Mouse (Mus musculus) hindbrain, embryonic 11.5 days (tissue): ENCODE results near the gene Aqp6. TPM values are rescaled to one million over a fixed set of nuclear protein-coding genes. Genes with fewer than 3 reads are reported as not detected.

Experiments
- ATAC-seq: fragments of 200-750 bp; cut with Nextera tagmentation; 2 replicates; pipeline ENCODE4 v1.8.0; 2017; ENCODE audit warnings: mild to moderate bottlenecking, moderate TSS enrichment, moderate library complexity; ENCODE audit not compliant: low FRiP score
- DNase-seq: peaks from one replicate; pipeline ENCODE4 v3.0.0-alpha.2; 2015; ENCODE audit warnings: low spot score
- H3K27ac ChIP-seq: fragments of 300-500 bp; sonication (generic); 2 replicates; pipeline ENCODE4 v1.5.1; 2014; ENCODE audit warnings: mild to moderate bottlenecking, low read depth, low read length
- H3K27me3 ChIP-seq: fragments of 300-500 bp; sonication (generic); 2 replicates; pipeline ENCODE4 v1.6.1; 2014; ENCODE audit warnings: mild to moderate bottlenecking, low read length, moderate library complexity, mixed read lengths; ENCODE audit not compliant: control insufficient read depth, insufficient read depth
- H3K36me3 ChIP-seq: fragments of 300-500 bp; sonication (generic); 2 replicates; pipeline ENCODE4 v1.6.1; 2014; ENCODE audit warnings: mild to moderate bottlenecking, low read length, moderate library complexity, mixed read lengths; ENCODE audit not compliant: control insufficient read depth, insufficient read depth
- H3K4me1 ChIP-seq: fragments of 300-500 bp; sonication (generic); replicated peaks from 2 replicates; pipeline ENCODE4 v1.6.1; 2014; ENCODE audit warnings: low read length, mixed read lengths; ENCODE audit not compliant: control insufficient read depth, insufficient read depth
- H3K4me2 ChIP-seq: fragments of 300-500 bp; sonication (generic); replicated peaks from 2 replicates; pipeline ENCODE4 v1.6.1; 2014; ENCODE audit warnings: mild to moderate bottlenecking, low read depth, low read length
- H3K4me3 ChIP-seq: fragments of 300-500 bp; sonication (generic); 2 replicates; pipeline ENCODE4 v1.5.1; 2014; ENCODE audit warnings: low read depth, low read length
- H3K9ac ChIP-seq: fragments of 300-500 bp; sonication (generic); 2 replicates; pipeline ENCODE4 v1.6.1; 2014; ENCODE audit warnings: low read depth, low read length
- H3K9me3 ChIP-seq: fragments of 300-500 bp; sonication (generic); 2 replicates; pipeline ENCODE4 v1.6.1; 2016; ENCODE audit warnings: low read length; ENCODE audit not compliant: control insufficient read depth
- WGBS: fragments of 180-500 bp; shearing (Covaris S2); extraction: QIAGEN DNeasy Blood & Tissue Kit; methylation state at CpG from one replicate; pipeline ENCODE4 v1.1.7; 2014; 5-methylcytosine and 5-hydroxymethylcytosine counted together
- polyA plus RNA-seq: library from polyadenylated mRNA; unstranded; fragments of >200 nt; fragmentation: Nextera tagmentation; extraction: Ambion mirVana; gene quantifications from 2 replicates; pipeline ENCODE4 v1.2.1, GENCODE M21; 2014

The Aqp6 gene
- polyA plus RNA-seq, result 1.0 and 1.7 TPM in 2 replicates

DNA sequence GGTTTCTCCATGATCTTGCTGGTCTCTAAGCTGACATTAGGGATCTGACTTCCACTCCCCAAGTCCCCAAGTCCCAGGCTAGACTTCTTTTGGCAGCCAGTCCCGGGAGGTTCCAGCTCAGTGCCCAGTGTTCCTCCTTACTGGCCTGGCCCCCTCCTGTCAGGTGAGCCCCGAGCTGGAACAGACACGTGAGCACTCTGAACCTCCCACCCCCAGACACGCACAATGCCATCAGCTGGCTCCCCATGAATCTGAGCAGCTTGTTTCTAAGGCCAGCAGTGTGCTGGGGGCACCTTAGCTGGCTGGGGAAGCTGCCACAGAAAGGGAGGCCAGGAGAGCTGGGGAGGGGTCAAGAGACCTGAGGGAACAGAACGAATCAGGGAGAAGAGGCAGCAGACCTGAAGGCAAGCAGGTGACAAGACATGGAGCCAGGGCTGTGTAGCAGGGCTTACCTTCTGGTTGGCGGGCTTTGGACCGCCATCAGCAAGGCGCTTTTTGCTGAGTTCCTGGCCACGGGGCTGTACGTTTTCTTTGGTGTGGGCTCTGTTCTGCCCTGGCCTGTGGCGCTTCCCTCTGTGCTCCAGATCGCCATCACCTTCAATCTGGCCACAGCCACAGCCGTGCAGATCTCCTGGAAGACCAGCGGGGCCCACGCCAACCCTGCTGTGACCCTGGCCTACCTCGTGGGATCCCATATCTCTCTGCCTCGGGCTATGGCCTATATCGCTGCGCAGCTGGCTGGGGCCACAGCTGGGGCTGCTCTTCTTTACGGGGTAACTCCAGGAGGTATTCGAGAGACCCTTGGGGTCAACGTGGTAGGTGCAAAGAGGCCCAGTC lies at the start of gene Aqp6:
Gene Aqp6, plus strand, starts transcription at position 415 of the 837 bp plus-strand sequence.
- DNase-seq, result peak; percentile 43
- Histone ChIP-seq H3K4me3 (no peak within 1 kb of the TSS), H3K27me3 (0 out of 2 replicates have a peak, but pooled peaks cover 4% of the 10 kb centered on the region), H3K9ac (0 out of 2 replicates have a peak within 1 kb of the TSS, but pooled peaks have one; percentile 19), H3K27ac (peak within 1 kb of the TSS; percentile 71), H3K36me3 (no peaks in the 10 kb centered on the region), H3K9me3 (no peaks in the 10 kb centered on the region), H3K4me2 (peak within 1 kb of the TSS; percentile 15; the same call in 1 of the 2 replicates), H3K4me1 (peaks cover 15% of the 10 kb centered on the region)
- WGBS, result 48% methylated on average over 22 of the region's 22 CpGs
- peak; percentile 28; the same call in 1 of the 2 replicates for ATAC-seq

- Histone ChIP-seq H3K9me3 (no peaks in the 10 kb centered on the region), H3K9ac (no peak overlapping the region), H3K4me3 (no peak overlapping the region), H3K4me1 (no peaks in the 10 kb centered on the region), H3K27me3 (no peaks in the 10 kb centered on the region), H3K4me2 (no peak overlapping the region), H3K27ac (no peak overlapping the region), H3K36me3 (no peaks in the 10 kb centered on the region)
- ATAC-seq (no peak), DNase-seq (no peak)
- 71% methylated on average over 6 of the region's 6 CpGs for WGBS
Measured at GRCm38 (mm10) chr15:99553767-99554166, 47.4 kb upstream of the Aqp6 start.

GRCm38 (mm10) chr15:99558947-99559346 lies 42.3 kb upstream of the Aqp6 start:
- H3K4me3 ChIP-seq, result no peak overlapping the region
- H3K27ac ChIP-seq, result no peak overlapping the region
- no peaks in the 10 kb centered on the region for H3K27me3 ChIP-seq
- no peak overlapping the region for H3K4me2 ChIP-seq
- no peaks in the 10 kb centered on the region for H3K4me1 ChIP-seq
- DNase-seq (no peak), ATAC-seq (no peak)
- H3K36me3 ChIP-seq, result no peaks in the 10 kb centered on the region
- no peaks in the 10 kb centered on the region for H3K9me3 ChIP-seq
- WGBS, result 92% methylated on average over 1 of the region's 1 CpGs
- H3K9ac ChIP-seq, result no peak overlapping the region

DNA sequence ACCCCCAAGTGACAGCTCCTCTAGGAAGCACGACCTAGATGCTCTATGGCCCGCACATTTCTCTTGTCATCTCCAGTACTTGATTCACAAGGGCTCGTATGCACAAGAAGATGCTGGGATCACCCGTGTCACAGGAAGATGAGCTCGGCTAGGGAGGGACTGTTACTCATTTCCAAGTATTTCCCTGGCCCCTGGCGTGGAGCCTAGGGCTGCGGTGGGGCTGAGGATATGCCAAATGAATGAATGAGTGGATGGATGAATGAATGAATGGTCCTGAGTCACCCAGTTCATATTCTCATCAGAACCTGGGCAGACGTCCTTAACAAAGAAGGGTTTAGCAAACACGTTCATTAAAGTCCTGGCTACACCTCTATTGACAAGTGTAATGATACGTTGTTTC lies 41.0 kb upstream of the Aqp6 start:
- no peak for ATAC-seq
- whole genome bisulfite sequencing, result 86% methylated on average over 10 of the region's 10 CpGs

GRCm38 (mm10) chr15:99567371-99567770 lies 33.8 kb upstream of the Aqp6 start:
- ATAC-seq (no peak), DNase-seq (no peak)
- H3K9ac ChIP-seq, result no peak overlapping the region
- H3K4me2 ChIP-seq, result no peak overlapping the region
- 75% methylated on average over 4 of the region's 4 CpGs for WGBS
- no peak overlapping the region for H3K27ac ChIP-seq
- H3K27me3 ChIP-seq, result no peaks in the 10 kb centered on the region
- no peaks in the 10 kb centered on the region for H3K36me3 ChIP-seq
- H3K4me3 ChIP-seq, result no peak overlapping the region
- no peaks in the 10 kb centered on the region for H3K4me1 ChIP-seq
- no peaks in the 10 kb centered on the region for H3K9me3 ChIP-seq

More for the DNA sequence above, 41.0 kb upstream of the Aqp6 start:
- no peaks in the 10 kb centered on the region for H3K4me1 ChIP-seq
- no peaks in the 10 kb centered on the region for H3K27me3 ChIP-seq
- no peak overlapping the region for H3K27ac ChIP-seq
- DNase-seq, result no peak
- no peak overlapping the region for H3K9ac ChIP-seq
- no peaks in the 10 kb centered on the region for H3K9me3 ChIP-seq
- no peak overlapping the region for H3K4me3 ChIP-seq
- no peaks in the 10 kb centered on the region for H3K36me3 ChIP-seq
- no peak overlapping the region for H3K4me2 ChIP-seq

DNA sequence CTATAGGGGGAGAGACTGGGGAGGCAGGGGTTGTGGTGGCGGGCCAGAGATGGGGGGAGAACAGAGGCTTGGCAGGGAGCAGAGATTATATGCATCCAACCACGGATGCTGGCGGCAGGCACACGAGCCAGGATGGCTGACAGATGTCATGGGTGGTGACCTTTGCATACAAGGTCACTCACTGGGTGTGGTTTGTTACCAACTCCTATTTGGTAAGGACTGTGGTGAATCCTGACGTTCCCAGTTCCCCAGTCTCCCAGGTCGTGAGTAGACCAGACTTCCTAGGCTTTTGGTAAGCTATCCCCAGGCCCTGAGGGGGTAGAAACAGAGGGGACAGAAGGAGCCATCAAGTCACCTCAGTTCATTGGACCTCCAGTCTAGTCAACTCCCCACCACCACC lies 32.5 kb upstream of the Aqp6 start:
- Histone ChIP-seq H3K27ac (no peak overlapping the region), H3K9me3 (no peaks in the 10 kb centered on the region), H3K4me2 (no peak overlapping the region), H3K27me3 (no peaks in the 10 kb centered on the region), H3K9ac (no peak overlapping the region), H3K4me3 (no peak overlapping the region), H3K36me3 (no peaks in the 10 kb centered on the region), H3K4me1 (no peaks in the 10 kb centered on the region)
- no peak for ATAC-seq
- DNase-seq, result no peak
- WGBS, result 63% methylated on average over 6 of the region's 6 CpGs

- H3K27me3 ChIP-seq, result no peaks in the 10 kb centered on the region
- no peak overlapping the region for H3K4me3 ChIP-seq
- no peak overlapping the region for H3K4me2 ChIP-seq
- no peaks in the 10 kb centered on the region for H3K9me3 ChIP-seq
- H3K4me1 ChIP-seq, result no peaks in the 10 kb centered on the region
- no peaks in the 10 kb centered on the region for H3K36me3 ChIP-seq
- DNase-seq, result no peak
- ATAC-seq, result no peak
- H3K9ac ChIP-seq, result no peak overlapping the region
- WGBS, result 77% methylated on average over 10 of the region's 10 CpGs
- H3K27ac ChIP-seq, result no peak overlapping the region
Measured at GRCm38 (mm10) chr15:99569123-99569522, 32.1 kb upstream of the Aqp6 start.

- no peak within 1 kb of the TSS for H3K27ac ChIP-seq
- no peaks in the 10 kb centered on the region for H3K36me3 ChIP-seq
- no peaks in the 10 kb centered on the region for H3K9me3 ChIP-seq
- ATAC-seq (no peak), DNase-seq (no peak)
- H3K9ac ChIP-seq, result no peak within 1 kb of the TSS
- H3K4me1 ChIP-seq, result peaks cover under 1% of the 10 kb centered on the region; the same call in 1 of the 2 replicates
- WGBS, result 83% methylated on average over 23 of the region's 26 CpGs
- no peak within 1 kb of the TSS for H3K4me2 ChIP-seq
- H3K4me3 ChIP-seq, result no peak within 1 kb of the TSS
- peaks cover 18% of the 10 kb centered on the region for H3K27me3 ChIP-seq
Measured at GRCm38 (mm10) chr15:99578802-99579485, 22.3 kb upstream of the Aqp6 start, which contains the start of gene Aqp2. Aqp2 (plus strand) TSS chr15:99579055.
